Mouse (Mus musculus) layer of hippocampus, postnatal 36 days (tissue): Measurements from ENCODE around the gene R3hdm4. TPM values are rescaled to one million over a fixed set of nuclear protein-coding genes. Genes with fewer than 3 reads are reported as not detected.

ENCODE experiments used
- DNase-seq, 2 experiments: peaks; one replicate each; pipeline ENCODE4 v3.0.0; 2022
- microRNA-seq, 2 experiments: library from miRNA; unstranded; fragments of <30 nt; microRNA quantifications; one replicate each; pipeline ENCODE4 v1.2.0; 2021
- total RNA-seq, 2 experiments: library from RNA; stranded (reverse); gene quantifications; 2 replicates each; pipeline ENCODE4 v1.2.3; 2021

R3hdm4 gene
- total RNA-seq, 2 experiments from 2014 or later, result 397 to 399 TPM

DNA sequence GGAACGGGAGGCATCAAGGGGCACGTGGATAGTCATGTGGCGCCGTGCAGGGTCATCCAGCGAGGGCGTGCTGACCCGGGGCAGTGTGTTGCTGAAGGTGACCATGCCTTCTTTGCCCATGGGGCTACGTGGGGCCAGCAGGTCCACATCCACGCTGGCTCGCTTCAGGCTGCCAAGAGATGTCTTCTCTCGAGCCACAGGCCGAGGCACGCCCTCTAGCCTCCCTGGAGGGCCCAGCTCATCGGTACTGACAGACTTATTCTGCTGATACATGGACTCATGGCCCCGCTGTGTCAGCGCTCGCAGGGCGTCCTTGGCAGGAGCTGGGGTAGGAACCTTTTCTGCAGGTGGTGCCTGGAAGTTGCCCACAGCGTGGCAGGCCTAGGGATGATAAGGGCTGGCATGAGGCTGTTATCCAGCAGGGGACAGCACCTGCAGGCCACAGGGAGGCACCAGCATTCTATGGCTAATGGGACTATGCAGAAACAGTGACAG is 55.2 kb downstream of the R3hdm4 start:
- no peak for DNase-seq

DNA sequence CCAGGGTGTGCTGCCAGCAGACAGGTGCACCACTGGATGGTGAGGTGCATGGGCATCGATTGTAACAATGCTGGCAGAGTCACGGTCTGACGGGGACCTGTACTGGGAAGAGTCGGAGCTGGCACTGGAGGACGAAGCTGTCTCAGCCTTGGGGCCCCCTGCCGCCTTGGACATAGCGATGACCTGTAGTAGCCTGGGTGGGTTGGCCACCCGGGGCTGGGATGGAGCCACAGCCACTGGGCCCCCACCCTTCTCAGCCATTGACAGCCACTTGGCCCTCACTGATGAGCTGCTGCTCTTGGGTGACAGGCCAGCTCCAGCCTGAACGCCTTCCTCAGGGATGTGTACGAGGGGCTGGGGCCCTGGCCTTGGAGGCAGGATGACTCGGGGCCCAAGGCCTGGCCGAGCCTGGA is 55.8 kb downstream of the R3hdm4 start:
- no peak for DNase-seq

DNA sequence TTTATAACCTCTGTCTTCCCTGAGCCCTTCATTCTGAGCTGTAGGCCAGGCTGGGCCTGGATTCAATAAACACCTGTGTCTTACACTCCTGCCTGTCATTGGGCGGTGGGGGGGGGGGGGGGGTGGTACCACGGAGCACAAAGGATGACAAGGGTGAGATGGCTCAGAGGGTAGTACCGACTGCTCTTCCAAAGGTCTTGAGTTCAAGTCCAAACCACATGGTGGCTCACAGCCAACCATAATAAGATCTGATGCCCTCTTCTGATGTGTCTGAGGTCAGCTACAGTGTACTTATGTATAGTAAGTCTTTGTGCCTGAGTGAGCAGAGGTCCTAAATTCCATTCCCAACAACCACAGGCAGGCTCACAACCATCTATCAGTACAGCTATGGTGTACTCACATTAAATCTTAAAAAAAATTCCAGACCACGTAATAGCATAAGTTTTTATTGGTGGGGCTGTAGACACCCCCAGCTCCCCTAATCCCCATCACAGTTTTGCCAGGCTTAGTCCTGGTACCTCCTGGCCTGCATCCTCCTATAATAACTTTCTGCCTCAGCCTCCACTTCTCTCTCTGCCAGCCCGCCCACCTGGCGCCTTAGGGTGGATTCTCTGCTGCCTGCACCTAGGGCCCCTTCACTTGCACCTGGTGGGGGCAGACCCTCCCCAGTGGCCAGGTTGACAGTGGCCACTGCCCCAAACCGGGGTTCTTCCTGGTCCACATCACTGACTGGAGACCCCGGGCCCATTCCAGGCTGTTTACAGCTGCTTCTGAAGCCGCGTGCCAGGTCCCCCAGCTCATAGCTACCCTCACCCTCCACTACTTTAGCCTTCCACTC is 56.4 kb downstream of the R3hdm4 start:
- DNase-seq, result no peak

DNA sequence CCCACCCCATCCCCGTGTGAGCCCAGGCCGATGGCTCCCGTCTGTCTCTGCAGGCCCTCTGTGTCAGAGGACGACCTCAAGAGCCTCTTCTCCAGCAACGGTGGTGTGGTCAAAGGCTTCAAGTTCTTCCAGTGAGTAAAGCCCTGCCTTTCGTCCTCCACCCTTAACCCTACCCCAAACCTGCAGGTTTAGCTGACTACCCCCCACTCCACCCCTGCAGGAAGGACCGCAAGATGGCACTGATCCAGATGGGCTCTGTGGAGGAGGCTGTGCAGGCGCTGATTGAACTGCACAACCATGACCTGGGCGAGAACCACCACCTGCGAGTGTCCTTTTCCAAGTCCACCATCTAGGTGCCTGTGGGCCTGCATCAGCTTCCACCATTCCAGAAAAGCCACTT is 58.1 kb downstream of the R3hdm4 start:
- DNase-seq, result no peak

DNA sequence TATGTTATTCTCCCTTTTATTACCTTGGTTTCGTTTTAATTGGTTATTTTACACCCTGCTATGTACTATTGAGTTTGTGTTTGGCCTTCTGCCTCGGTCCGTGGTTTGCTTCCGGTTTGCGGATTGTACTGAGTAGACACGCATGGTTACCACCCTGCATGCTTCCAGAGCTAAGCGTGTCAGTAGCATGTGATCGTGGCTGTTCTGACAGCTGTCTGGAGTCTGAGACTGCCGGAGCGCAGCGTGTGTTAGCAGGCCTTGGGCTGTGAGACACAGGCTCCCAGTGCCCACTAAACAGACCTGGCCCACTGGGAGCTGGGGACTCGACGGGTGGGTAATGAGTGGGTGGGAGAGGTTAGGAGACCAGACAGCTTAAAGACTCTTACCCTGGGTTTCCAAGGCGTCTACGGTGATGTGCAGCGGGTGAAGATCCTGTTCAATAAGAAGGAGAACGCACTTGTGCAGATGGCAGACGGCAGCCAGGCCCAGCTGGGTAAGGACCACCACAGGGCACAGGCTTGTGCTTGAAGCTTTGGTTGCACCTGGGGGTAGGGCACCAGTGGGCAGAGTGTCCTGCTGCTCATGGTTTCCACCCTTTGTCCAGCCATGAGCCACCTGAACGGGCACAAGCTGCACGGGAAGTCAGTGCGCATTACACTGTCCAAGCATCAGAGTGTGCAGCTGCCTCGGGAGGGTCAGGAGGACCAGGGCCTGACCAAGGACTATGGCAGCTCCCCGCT is 58.8 kb downstream of the R3hdm4 start:
- DNase-seq, result no peak

DNA sequence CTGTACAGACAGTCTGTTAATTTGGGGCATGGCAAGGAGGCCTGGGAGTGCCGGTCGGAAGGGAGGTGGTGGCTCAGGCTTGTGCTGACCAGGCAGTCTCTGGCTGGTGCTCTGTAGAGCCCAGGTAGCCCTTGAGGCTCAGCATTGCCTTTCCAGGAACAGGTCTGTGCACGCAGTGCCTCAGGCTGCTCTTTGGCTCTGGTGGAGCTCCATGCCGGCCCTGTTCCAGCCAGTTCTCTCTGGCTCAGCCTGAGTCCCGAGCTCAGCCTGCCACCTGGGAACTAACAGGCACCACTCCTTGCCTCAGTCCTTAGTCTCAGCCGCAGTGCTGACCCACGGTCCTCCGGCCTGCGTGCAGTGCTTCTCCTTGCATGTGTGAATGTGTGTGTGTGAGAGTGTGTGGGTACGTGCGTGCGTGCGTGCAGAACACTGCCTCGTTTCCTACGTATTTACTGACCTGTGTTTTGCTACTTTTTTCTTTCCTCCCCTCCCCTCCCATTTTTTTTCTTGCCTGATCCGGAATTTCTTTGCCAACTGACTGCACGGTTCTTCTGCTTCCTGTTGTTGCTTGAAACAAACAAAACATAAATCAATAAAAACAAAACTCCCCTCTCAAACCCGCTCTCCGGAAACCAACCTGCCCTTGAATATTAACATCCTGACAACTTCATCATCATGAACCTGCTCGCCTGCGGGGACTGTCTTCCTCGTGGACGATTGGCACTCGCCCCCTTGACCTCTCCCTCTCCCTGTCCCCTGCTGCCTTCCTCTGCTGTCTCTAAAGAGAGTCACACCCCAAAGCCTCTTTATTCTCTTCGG is 59.6 kb downstream of the R3hdm4 start:
- DNase-seq, result no peak

DNA sequence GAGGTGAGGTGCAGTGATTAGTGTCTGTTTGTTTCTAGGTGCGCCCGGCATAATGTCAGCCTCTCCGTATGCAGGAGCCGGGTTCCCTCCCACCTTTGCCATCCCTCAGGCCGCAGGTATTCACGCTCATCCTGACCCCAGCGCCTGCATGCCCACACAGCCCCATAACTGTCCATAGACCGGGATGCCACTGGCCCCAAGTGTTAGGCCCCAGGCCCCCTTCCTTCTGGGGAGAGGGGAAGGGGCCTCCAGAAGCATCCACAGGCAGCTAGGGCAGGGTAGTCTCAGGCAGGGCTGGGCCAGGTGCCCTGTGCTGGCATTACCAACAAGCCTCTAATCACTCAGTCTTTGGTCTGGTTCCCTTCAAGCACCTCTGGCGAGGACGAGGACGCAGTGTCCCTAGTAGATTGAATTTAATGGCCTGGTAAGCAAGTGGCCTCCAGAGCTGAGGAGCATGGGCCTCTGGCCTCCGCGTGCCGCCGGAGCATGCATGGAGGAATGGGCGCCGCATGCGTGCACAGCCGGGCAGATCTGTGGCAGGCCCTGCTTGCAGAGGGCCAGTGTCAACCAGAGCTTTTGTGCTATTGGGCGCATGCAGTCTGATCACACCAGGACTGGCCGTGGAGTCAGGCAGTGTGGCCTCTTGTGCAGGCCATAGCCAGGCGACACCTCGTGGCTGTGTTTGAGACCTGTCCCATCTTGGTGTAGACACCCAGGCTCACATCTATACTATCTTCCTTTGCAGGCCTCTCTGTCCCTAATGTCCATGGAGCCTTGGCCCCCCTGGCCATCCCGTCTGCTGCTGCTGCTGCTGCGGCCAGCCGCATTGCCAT is 60.7 kb downstream of the R3hdm4 start:
- DNase-seq, result no peak

Small RNAs within 50 kb of the gene (microRNA-seq; reads per million reads assigned to microRNA genes)
- gene Mir6910, result 0 to 0.21 reads per million in 2 experiments

Other genes with a start within 250 kb of the R3hdm4 start
- 10 to 100 TPM; 67.0 to 70.2 TPM for gene Cdc34, start 239.0 kb downstream of the R3hdm4 start, total RNA-seq
- gene Gzmm, start 232.2 kb downstream of the R3hdm4 start, total RNA-seq, result 1 to 10 TPM; 2.4 to 2.5 TPM
- 100 to 1,000 TPM; 555 to 610 TPM for gene Bsg, start 216.7 kb downstream of the R3hdm4 start, total RNA-seq
- 100 to 1,000 TPM; 106 to 118 TPM for gene Hcn2, start 204.6 kb downstream of the R3hdm4 start, total RNA-seq
- gene Polrmt, start 174.6 kb downstream of the R3hdm4 start, total RNA-seq, result 10 to 100 TPM; 50.1 to 52.6 TPM
- 1 to 10 TPM; 1.1 to 1.3 TPM for gene Fgf22, start 166.1 kb downstream of the R3hdm4 start, total RNA-seq
- gene Rnf126, start 154.3 kb downstream of the R3hdm4 start, total RNA-seq, result 10 to 100 TPM; 81.4 to 82.9 TPM
- 1 to 10 TPM; 1.3 to 1.8 TPM for gene Fstl3, start 143.9 kb downstream of the R3hdm4 start, total RNA-seq
- under 1 TPM; 0.47 to 0.73 TPM for gene Prss57, start 130.2 kb downstream of the R3hdm4 start, total RNA-seq
- 100 to 1,000 TPM; 262 to 290 TPM for gene Palm, start 127.6 kb downstream of the R3hdm4 start, total RNA-seq
- gene Misp, start 100.2 kb downstream of the R3hdm4 start, total RNA-seq, result 1 to 10 TPM in 1 of 2 experiments, under 1 TPM in 1; 0.82 to 1.4 TPM
- gene Ptbp1, start 66.8 kb downstream of the R3hdm4 start, total RNA-seq, result 10 to 100 TPM; 43.1 to 52.6 TPM
- gene Prtn3, start 46.7 kb downstream of the R3hdm4 start, total RNA-seq, result 1 to 10 TPM in 1 of 2 experiments, not detected in 1; 1.0 TPM
- gene Plppr3, start 46.6 kb downstream of the R3hdm4 start, total RNA-seq, result 10 to 100 TPM; 28.4 to 28.7 TPM
- gene Elane, start 35.0 kb downstream of the R3hdm4 start, total RNA-seq, result not detected
- gene Cfd, start 30.4 kb downstream of the R3hdm4 start, total RNA-seq, result not detected
- gene Med16, start 12.3 kb downstream of the R3hdm4 start, total RNA-seq, result 10 to 100 TPM; 53.0 to 54.1 TPM
- not detected for gene Gm26602, start 10.4 kb downstream of the R3hdm4 start, total RNA-seq
- gene Kiss1r, start 4.2 kb downstream of the R3hdm4 start, total RNA-seq, result 1 to 10 TPM; 6.4 to 6.8 TPM
- gene Arid3a, start 5.8 kb upstream of the R3hdm4 start, total RNA-seq, result 1 to 10 TPM; 4.8 to 5.1 TPM
- 10 to 100 TPM; 43.2 to 48.2 TPM for gene Wdr18, start 38.9 kb upstream of the R3hdm4 start, total RNA-seq
- gene Grin3b, start 49.5 kb upstream of the R3hdm4 start, total RNA-seq, result under 1 TPM; 0.10 TPM
- gene Tmem259, start 63.1 kb upstream of the R3hdm4 start, total RNA-seq, result 100 to 1,000 TPM; 117 to 124 TPM
- gene Cnn2, start 67.4 kb upstream of the R3hdm4 start, total RNA-seq, result 1 to 10 TPM; 5.5 to 6.6 TPM
- 10 to 100 TPM; 10.9 to 11.0 TPM for gene Abca7, start 75.3 kb upstream of the R3hdm4 start, total RNA-seq
- gene Arhgap45, start 95.4 kb upstream of the R3hdm4 start, total RNA-seq, result 1 to 10 TPM; 3.2 to 4.2 TPM
- 10 to 100 TPM; 74.8 to 86.0 TPM for gene Polr2e, start 118.6 kb upstream of the R3hdm4 start, total RNA-seq
- 100 to 1,000 TPM; 445 to 446 TPM for gene Gpx4, start 126.0 kb upstream of the R3hdm4 start, total RNA-seq
- 10 to 100 TPM; 17.2 to 20.7 TPM for gene Sbno2, start 184.4 kb upstream of the R3hdm4 start, total RNA-seq
- 10 to 100 TPM; 93.3 to 95.9 TPM for gene Stk11, start 194.6 kb upstream of the R3hdm4 start, total RNA-seq
- gene Atp5d, start 217.4 kb upstream of the R3hdm4 start, total RNA-seq, result 100 to 1,000 TPM; 324 to 369 TPM
- gene Cbarp, start 219.6 kb upstream of the R3hdm4 start, total RNA-seq, result 100 to 1,000 TPM; 336 to 379 TPM
- gene Midn, start 227.1 kb upstream of the R3hdm4 start, total RNA-seq, result 10 to 100 TPM; 58.9 to 62.6 TPM
- 10 to 100 TPM; 58.5 to 63.4 TPM for gene Cirbp, start 244.8 kb upstream of the R3hdm4 start, total RNA-seq